Mouse (Mus musculus): ENCODE measurements around the gene Lrp8. TPM values are rescaled to one million over a fixed set of nuclear protein-coding genes. Genes with fewer than 3 reads are reported as not detected.

The Lrp8 gene
- polyA plus RNA-seq, 1 experiment, result 18.3 TPM

DNA sequence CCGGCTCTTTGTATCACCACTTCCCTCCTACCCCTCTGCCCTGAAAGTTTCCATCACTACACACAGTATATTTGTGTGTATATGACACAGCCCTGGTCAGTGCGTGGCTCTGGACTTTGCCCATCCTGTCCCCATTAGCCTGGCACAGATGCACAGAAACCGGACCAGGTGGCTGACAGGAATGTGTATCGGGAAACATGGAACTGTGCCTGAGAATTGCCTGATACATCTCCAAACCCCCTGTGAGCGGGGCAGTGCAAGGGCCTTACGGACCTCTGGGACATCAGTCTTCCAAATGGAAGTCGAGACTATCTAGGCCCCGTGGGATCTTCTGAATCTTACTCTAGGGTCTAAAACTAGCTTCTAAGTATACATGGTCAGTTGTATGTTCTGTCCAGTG is 51.3 kb downstream of the Lrp8 start:
- TF ChIP-seq GATA1 (IDR thresholded peaks at IDR 0.05; ENCODE audit: low read length), result no peak

DNA sequence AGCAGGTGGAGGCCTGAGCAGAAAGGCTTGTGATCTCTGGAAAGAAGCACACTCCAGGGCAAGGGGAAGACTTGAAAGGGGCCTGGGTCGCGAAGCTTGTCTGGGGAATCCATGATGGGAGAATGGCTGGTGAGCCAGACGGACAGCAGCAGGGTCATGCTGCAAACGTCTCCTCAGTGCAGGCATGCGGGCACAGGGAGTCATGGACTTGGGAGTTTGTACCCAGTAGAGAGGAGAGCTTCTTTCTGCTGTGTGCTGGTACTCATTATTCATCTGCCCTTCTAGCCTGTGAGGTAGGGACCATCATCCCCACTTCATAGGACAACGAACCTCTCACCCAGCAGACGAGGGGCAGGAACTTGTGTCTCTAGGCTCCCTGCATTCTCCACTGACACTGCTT is 51.8 kb downstream of the Lrp8 start:
- TF ChIP-seq GATA1 (IDR thresholded peaks at IDR 0.05; ENCODE audit: low read length), result no peak

DNA sequence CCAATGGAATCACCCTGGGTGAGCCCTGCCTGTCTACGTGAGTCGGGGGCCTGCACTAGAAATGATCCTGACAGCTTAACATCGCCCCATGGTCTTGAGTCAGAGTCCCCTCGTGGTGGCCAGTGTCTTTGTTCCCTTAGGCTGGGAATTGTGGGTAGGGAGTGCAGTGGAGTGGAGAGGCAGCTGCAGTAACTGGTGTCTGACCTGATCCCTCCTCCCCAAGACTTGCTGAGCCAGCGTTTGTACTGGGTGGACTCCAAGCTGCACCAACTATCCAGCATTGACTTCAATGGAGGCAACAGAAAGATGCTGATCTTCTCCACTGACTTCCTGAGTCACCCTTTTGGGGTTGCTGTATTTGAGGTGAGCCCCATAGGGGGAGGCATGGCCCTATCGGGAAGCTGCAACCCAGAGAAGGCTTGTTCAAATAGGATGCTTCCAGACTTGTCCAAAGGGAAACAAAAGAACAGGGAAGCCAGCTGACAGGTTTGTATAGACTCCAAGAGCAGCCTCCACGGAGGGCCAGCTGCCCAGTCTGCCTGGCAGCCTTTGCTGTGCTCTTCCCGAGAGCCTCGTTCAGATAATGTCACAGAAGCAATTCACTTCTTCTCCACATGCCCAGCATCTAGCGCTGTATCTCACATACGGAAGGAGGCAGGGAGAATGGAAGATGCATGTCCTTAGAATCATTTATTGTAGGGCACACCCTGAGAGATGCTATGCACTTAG is 55.1 kb downstream of the Lrp8 start:
- no peak for TF ChIP-seq GATA1 (IDR thresholded peaks at IDR 0.05; ENCODE audit: low read length)

- no peak for TF ChIP-seq GATA1 (IDR thresholded peaks at IDR 0.05; ENCODE audit: low read length)
These were observed 56.9 kb downstream of the Lrp8 start for GRCm38 (mm10) chr4:107858995-107859394.

- no peak for TF ChIP-seq GATA1 (IDR thresholded peaks at IDR 0.05; ENCODE audit: low read length)
These were observed 62.8 kb downstream of the Lrp8 start for GRCm38 (mm10) chr4:107864866-107865265.

DNA sequence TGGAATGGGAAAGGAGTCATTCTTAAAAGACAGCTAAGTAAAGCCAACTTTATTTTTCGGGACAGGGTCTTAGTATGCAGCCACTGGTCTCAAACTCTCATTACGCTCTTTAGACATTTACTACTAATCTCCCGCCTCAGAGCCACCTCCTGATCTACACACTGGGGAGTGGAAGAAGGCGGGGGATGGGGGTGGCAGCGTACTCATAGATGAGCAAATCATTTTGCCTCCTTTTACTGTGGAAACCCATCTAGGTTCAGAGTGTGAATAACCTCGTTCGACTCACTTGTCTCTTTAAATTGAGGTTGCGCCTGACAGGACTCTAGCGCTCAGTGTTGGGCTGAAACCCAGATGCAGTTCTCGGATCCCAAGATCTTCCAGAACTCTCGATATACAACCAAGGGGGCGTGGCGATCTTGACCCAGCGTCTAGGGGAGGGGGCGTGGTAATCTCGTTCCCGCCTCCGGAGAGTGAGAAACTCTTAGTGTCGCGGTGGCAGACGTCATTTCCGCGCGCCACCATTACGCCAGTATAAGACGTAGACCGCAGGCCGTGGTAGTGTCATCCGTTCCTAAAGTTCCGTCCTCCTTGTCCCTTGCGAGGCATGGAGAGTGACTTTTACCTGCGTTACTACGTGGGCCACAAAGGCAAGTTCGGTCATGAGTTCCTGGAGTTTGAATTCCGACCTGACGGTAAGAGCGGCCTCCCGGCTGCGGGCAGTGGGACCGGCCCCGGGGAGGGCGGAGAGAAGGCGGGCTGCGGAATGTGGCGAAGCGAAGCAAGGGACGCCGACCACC is 77.4 kb downstream of the Lrp8 start, which contains the start of gene Magoh:
TSS of gene Magoh (plus strand) at position 502 of the 797 bp plus-strand sequence.
- TF ChIP-seq GATA1 (IDR thresholded peaks at IDR 0.05; ENCODE audit: low read length), result no peak

GRCm38 (mm10) chr4:107881631-107882030 is 79.6 kb downstream of the Lrp8 start:
- no peak for TF ChIP-seq GATA1 (IDR thresholded peaks at IDR 0.05; ENCODE audit: low read length)

DNA sequence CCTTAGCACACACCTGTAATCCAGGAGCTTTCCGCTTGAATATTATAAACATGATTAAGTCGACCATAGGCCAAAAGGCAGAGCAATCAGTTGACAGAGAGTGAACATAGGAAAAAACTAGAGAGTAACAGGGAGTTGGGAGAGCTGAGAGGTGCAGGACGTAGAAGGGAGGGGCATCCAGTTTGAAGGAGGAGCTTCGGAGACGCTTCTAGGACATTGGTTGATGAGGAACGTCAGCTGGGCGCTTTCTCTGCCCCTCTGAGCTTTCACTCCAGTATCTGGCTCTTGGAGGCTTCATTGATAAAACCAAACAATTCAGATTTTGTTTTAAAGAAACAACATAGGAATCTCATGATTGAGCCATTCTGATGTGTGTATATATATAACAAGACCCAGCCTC is 84.3 kb downstream of the Lrp8 start:
- TF ChIP-seq GATA1 (IDR thresholded peaks at IDR 0.05; ENCODE audit: low read length), result no peak

DNA sequence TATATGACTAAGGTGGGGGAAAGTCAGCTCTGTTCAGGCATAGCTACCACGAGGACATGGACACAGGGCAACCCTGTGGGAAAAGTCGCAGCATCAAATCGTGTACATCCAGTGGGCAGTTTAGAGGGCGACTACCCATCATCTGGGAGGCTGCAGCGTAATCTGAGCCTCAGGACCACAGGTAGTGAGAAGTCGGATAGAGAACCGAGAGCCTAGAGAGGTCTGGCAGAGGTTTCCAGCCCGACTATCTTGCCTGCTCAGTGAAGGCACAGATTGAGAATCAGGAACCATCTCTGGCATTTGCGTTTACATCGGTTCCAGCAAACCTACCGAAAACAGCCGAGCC is 87.3 kb downstream of the Lrp8 start:
- no peak for TF ChIP-seq GATA1 (IDR thresholded peaks at IDR 0.05; ENCODE audit: low read length)

- TF ChIP-seq GATA1 (IDR thresholded peaks at IDR 0.05; ENCODE audit: low read length), result no peak
These were observed 87.8 kb downstream of the Lrp8 start, which contains the start of gene 0610037L13Rik for GRCm38 (mm10) chr4:107889731-107890432. 0610037L13Rik (plus strand) TSS chr4:107889813.

- TF ChIP-seq GATA1 (IDR thresholded peaks at IDR 0.05; ENCODE audit: low read length), result no peak
These were observed 90.6 kb downstream of the Lrp8 start for GRCm38 (mm10) chr4:107892663-107893062.

- TF ChIP-seq GATA1 (IDR thresholded peaks at IDR 0.05; ENCODE audit: low read length), result no peak
These were observed 97.3 kb downstream of the Lrp8 start for GRCm38 (mm10) chr4:107899211-107899927.

DNA sequence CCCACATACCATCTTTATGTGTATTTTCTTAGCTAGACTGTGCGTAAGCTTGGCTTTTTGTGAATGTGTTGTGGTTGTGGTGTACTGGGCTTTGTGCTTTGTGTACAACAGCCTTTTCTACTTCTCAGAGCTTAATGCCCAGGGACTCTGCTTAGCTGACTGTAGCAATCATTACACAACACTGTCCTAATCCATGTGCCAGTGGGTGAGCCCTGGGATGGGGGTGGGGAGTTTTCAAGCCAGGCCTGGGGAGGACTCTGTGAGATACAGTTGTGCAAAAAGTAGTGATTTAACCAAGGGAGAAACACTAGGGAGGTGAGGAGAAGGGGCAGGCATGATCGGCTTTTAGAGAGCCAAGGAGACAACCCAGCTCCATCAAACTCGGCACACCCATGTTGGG is 98.1 kb downstream of the Lrp8 start:
- no peak for TF ChIP-seq GATA1 (IDR thresholded peaks at IDR 0.05; ENCODE audit: low read length)

GRCm38 (mm10) chr4:107904252-107904651 is 102.2 kb downstream of the Lrp8 start:
- TF ChIP-seq GATA1 (IDR thresholded peaks at IDR 0.05; ENCODE audit: low read length), result no peak

DNA sequence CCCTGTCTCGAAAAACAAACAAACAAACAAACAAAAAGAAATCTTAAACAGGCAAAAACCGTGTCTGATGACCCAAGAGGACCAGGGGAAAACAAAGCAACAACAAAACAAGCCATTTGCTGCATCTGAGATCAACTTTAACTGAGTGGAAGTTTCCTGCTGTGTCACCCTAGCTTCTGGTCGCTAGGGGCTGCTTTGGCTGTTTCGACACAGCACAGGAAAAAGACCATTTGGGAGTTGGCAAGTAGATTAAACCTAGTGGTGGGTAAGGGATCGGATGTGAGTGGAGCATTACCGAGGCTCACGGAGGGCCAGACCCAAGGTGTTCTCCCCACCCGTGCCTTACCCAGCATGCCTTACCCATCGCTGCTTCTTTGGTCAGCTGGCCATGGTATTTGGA is 104.5 kb downstream of the Lrp8 start:
- TF ChIP-seq GATA1 (IDR thresholded peaks at IDR 0.05; ENCODE audit: low read length), result no peak

Data from G1E-ER4 (cell line).